Mouse (Mus musculus): ENCODE results near the gene Vamp8. TPM values are rescaled to one million over a fixed set of nuclear protein-coding genes. Genes with fewer than 3 reads are reported as not detected.
A peak's percentile ranks its signal among the peaks of the same experiment; 100 is the strongest.

Vamp8 gene
- polyA plus RNA-seq, 1 experiment = 25.6 TPM

- Histone ChIP-seq H3K9ac (ENCODE audit: low read depth, poor library complexity, severe bottlenecking) (peak overlapping the region; percentile 84), H3K4me1 (ENCODE audit: control insufficient read depth, insufficient read depth, low read length) (no peaks in the 10 kb centered on the region), H3K36me3 (ENCODE audit: control insufficient read depth, insufficient read depth, low read length, poor library complexity, severe bottlenecking) (peaks cover 12% of the 10 kb centered on the region), H3K27ac (ENCODE audit: insufficient read depth, low read length) (no peak overlapping the region), H3K27me3 (ENCODE audit: control insufficient read depth, insufficient read depth, low read length, poor library complexity, severe bottlenecking) (no peaks in the 10 kb centered on the region), H3K9me3 (replicated peaks; ENCODE audit: control insufficient read depth, insufficient read depth, low read length, poor library complexity, severe bottlenecking) (no peaks in the 10 kb centered on the region), H3K4me3 (ENCODE audit: low read depth, low read length) (peak overlapping the region; percentile 95)
- no peak for TF ChIP-seq CTCF (IDR thresholded peaks at IDR 0.05; ENCODE audit: low read depth, low read length)
- no peak for TF ChIP-seq EP300 (IDR thresholded peaks at IDR 0.05; ENCODE audit: insufficient read depth, low read depth, low read length)
- TF ChIP-seq POLR2A (IDR thresholded peaks at IDR 0.05; ENCODE audit: insufficient read depth, low read length) = no peak
Measured at GRCm38 (mm10) chr6:72344396-72345073, 46.0 kb downstream of the Vamp8 start.

DNA sequence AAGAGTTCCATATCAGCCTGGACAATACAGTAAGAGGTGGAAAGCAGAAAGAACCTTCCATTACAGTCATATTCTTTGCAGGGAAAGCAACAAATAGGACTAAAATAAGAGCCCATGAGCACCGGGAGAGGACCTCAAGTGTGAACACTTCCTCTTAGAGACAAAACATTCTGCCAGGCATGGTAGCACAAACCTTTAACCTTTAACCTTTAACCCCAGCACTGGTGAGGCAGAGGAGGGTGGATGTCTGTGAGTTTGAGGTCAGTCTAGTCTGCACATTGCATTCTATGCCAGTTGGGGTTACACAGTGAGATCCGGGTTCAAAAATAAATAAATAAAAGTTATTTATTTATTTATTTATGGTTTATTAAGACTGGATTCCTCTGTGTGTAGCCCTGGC is 50.0 kb downstream of the Vamp8 start:
- H3K9ac ChIP-seq (ENCODE audit: low read depth, poor library complexity, severe bottlenecking) = no peak overlapping the region
- no peaks in the 10 kb centered on the region for H3K4me1 ChIP-seq (ENCODE audit: control insufficient read depth, insufficient read depth, low read length)
- H3K27ac ChIP-seq (ENCODE audit: insufficient read depth, low read length) = no peak overlapping the region
- no peaks in the 10 kb centered on the region for H3K9me3 ChIP-seq (replicated peaks; ENCODE audit: control insufficient read depth, insufficient read depth, low read length, poor library complexity, severe bottlenecking)
- TF ChIP-seq POLR2A (IDR thresholded peaks at IDR 0.05; ENCODE audit: insufficient read depth, low read length) (no peak), EP300 (IDR thresholded peaks at IDR 0.05; ENCODE audit: insufficient read depth, low read depth, low read length) (no peak), CTCF (IDR thresholded peaks at IDR 0.05; ENCODE audit: low read depth, low read length) (no peak)
- H3K4me3 ChIP-seq (ENCODE audit: low read depth, low read length) = no peak overlapping the region
- H3K27me3 ChIP-seq (ENCODE audit: control insufficient read depth, insufficient read depth, low read length, poor library complexity, severe bottlenecking) = no peaks in the 10 kb centered on the region
- H3K36me3 ChIP-seq (ENCODE audit: control insufficient read depth, insufficient read depth, low read length, poor library complexity, severe bottlenecking) = peaks cover 39% of the 10 kb centered on the region

Other genes with a start within 250 kb of the Vamp8 start
- gene Atoh8, start 155.1 kb downstream of the Vamp8 start, polyA plus RNA-seq (2011; ENCODE audit: insufficient read depth, insufficient read length, low read depth, missing spikeins) = not detected in 2 replicates
- not detected in 2 replicates for gene Sftpb, start 86.1 kb downstream of the Vamp8 start, polyA plus RNA-seq (2011; ENCODE audit: insufficient read depth, insufficient read length, low read depth, missing spikeins)
- 72.5 and 76.5 TPM in 2 replicates for gene Usp39, start 45.5 kb downstream of the Vamp8 start, polyA plus RNA-seq (2011; ENCODE audit: insufficient read depth, insufficient read length, low read depth, missing spikeins)
- 18.1 and 18.4 TPM in 2 replicates for gene 0610030E20Rik, start 43.4 kb downstream of the Vamp8 start, polyA plus RNA-seq (2011; ENCODE audit: insufficient read depth, insufficient read length, low read depth, missing spikeins)
- 11.0 and 13.0 TPM in 2 replicates for gene Tmem150a, start 35.3 kb downstream of the Vamp8 start, polyA plus RNA-seq (2011; ENCODE audit: insufficient read depth, insufficient read length, low read depth, missing spikeins)
- gene Rnf181, start 23.7 kb downstream of the Vamp8 start, polyA plus RNA-seq (2011; ENCODE audit: insufficient read depth, insufficient read length, low read depth, missing spikeins) = 79.6 and 84.0 TPM in 2 replicates
- gene Vamp5, start 10.2 kb downstream of the Vamp8 start, polyA plus RNA-seq (2011; ENCODE audit: insufficient read depth, insufficient read length, low read depth, missing spikeins) = 1.9 and 2.2 TPM in 2 replicates
- 16.6 and 18.8 TPM in 2 replicates for gene Ggcx, start 23.6 kb upstream of the Vamp8 start, polyA plus RNA-seq (2011; ENCODE audit: insufficient read depth, insufficient read length, low read depth, missing spikeins)
- 200 and 211 TPM in 2 replicates for gene Mat2a, start 48.9 kb upstream of the Vamp8 start, polyA plus RNA-seq (2011; ENCODE audit: insufficient read depth, insufficient read length, low read depth, missing spikeins)
- gene Sh2d6, start 131.0 kb upstream of the Vamp8 start, polyA plus RNA-seq (2011; ENCODE audit: insufficient read depth, insufficient read length, low read depth, missing spikeins) = not detected in 2 replicates
- 55.8 and 60.3 TPM in 2 replicates for gene Capg, start 153.7 kb upstream of the Vamp8 start, polyA plus RNA-seq (2011; ENCODE audit: insufficient read depth, insufficient read length, low read depth, missing spikeins)
- 6.3 and 8.3 TPM in 2 replicates for gene Elmod3, start 207.7 kb upstream of the Vamp8 start, polyA plus RNA-seq (2011; ENCODE audit: insufficient read depth, insufficient read length, low read depth, missing spikeins)
- 5.2 and 7.8 TPM in 2 replicates for gene Retsat, start 207.8 kb upstream of the Vamp8 start, polyA plus RNA-seq (2011; ENCODE audit: insufficient read depth, insufficient read length, low read depth, missing spikeins)
- 33.2 and 34.1 TPM in 2 replicates for gene Tgoln1, start 226.3 kb upstream of the Vamp8 start, polyA plus RNA-seq (2011; ENCODE audit: insufficient read depth, insufficient read length, low read depth, missing spikeins)

All from ES-Bruce4 (cell line).